Mouse (Mus musculus): ENCODE measurements at regions not wholly inside any gene's neighbourhood (a gene's known extent, or its start where the extent isn't known, plus 50 kb on each side); places are given as distances from the start of the nearest gene placed in this dataset.

DNA sequence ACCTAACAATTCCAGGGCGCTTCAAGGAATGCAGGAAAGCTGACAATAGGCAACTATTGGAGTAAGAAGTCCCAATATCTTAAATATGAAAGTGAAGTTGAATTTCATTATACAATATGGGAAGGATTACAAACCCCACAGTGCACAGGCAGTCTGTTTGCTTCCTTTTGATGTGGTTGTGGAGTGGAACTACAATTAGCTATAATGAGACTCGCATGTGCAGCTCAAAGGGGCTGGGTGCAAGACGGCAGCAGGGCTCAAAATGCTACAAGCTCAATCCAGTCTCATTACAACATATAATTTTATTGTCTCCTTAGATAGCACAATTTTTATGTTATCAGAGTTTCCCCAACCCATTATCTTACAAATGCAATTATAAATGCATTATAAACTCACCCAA, 54.7 kb upstream of the Ccser1 start:
- no peak for DNase-seq (ENCODE audit: low read depth, low spot score)

DNA sequence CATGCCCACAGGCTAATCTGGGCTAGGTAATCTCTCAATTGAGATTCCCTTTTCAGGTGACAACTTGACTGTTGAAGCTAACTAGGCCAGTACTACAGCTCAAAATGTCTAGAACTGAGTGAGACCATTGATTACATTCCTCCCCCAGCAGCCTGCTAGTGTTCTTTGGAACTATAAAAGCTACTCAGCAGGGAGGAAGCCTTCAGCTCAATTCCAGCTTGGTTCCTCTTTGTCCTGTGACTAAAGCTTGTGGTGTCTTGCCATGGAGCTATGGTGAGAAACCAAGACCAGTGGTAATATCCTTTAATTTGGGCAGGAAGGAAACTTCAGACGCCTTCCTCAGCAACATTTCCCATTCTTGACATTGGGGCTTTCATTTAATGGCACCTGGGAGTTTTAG, 52.9 kb upstream of the Ccser1 start:
- no peak for DNase-seq (ENCODE audit: low read depth, low spot score)

DNA sequence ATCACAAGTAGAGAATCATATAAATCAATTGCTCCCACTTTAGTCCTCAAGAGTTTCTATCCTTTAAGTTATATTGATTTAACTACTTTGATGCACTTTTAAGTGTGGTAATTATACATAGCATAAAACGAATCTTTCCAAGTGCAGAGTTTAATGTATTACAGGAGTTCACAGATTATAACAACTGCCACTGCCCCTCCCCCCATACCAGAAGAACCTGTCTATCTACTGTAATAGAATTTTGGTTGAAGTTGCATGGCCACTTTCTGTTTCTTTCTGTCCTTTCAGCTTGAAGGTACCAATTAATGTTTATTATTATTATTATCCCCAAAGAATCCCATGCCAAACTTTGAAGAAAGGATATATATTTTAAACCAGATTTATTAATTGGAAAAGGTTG, 51.9 kb upstream of the Ccser1 start:
- DNase-seq (ENCODE audit: low read depth, low spot score): no peak
